Mouse (Mus musculus) lung, embryonic 15.5 days (tissue): ENCODE measurements around the gene Cdkn2aip. TPM values are rescaled to one million over a fixed set of nuclear protein-coding genes. Genes with fewer than 3 reads are reported as not detected.

ENCODE experiments used
- ATAC-seq: fragments of 200-750 bp; cut with Nextera tagmentation; 2 replicates; pipeline ENCODE4 v1.8.0; 2017; ENCODE audit warnings: moderate number of reproducible peaks, borderline replicate concordance; ENCODE audit not compliant: low FRiP score, low TSS enrichment; ENCODE audit errors: extremely low read depth
- H3K27ac ChIP-seq: fragments of 300-500 bp; sonication (generic); 2 replicates; pipeline ENCODE4 v1.5.1; 2015; ENCODE audit warnings: moderate library complexity, mild to moderate bottlenecking, inconsistent platforms
- H3K27me3 ChIP-seq: fragments of 300-500 bp; sonication (generic); 2 replicates; pipeline ENCODE4 v1.6.1; 2015; ENCODE audit warnings: inconsistent platforms
- H3K36me3 ChIP-seq: fragments of 300-500 bp; sonication (generic); 2 replicates; pipeline ENCODE4 v1.6.1; 2015; ENCODE audit warnings: inconsistent platforms
- H3K4me1 ChIP-seq: fragments of 300-500 bp; sonication (generic); 2 replicates; pipeline ENCODE4 v1.6.1; 2015; ENCODE audit warnings: inconsistent platforms
- H3K4me2 ChIP-seq: fragments of 300-500 bp; sonication (generic); 2 replicates; pipeline ENCODE4 v1.6.1; 2015; ENCODE audit warnings: inconsistent platforms, mild to moderate bottlenecking, moderate library complexity
- H3K4me3 ChIP-seq: fragments of 300-500 bp; sonication (generic); 2 replicates; pipeline ENCODE4 v1.5.1; 2015; ENCODE audit warnings: mild to moderate bottlenecking, inconsistent platforms
- H3K9ac ChIP-seq: fragments of 300-500 bp; sonication (generic); 2 replicates; pipeline ENCODE4 v1.6.1; 2015; ENCODE audit warnings: inconsistent platforms
- H3K9me3 ChIP-seq: fragments of 300-500 bp; sonication (generic); 2 replicates; pipeline ENCODE4 v1.6.1; 2016; ENCODE audit warnings: inconsistent platforms
- WGBS: fragments of 180-500 bp; shearing (Covaris S2); methylation state at CpG from one replicate; pipeline ENCODE4 v1.1.7; 2015; 5-methylcytosine and 5-hydroxymethylcytosine counted together
- polyA plus RNA-seq: library from polyadenylated mRNA; unstranded; fragments of >200 nt; fragmentation: Nextera tagmentation; extraction: Ambion mirVana; gene quantifications from 2 replicates; pipeline ENCODE4 v1.2.1, GENCODE M21; 2015

The Cdkn2aip gene
- polyA plus RNA-seq, 1 experiment from 2014 or later, result 25.0 TPM

DNA sequence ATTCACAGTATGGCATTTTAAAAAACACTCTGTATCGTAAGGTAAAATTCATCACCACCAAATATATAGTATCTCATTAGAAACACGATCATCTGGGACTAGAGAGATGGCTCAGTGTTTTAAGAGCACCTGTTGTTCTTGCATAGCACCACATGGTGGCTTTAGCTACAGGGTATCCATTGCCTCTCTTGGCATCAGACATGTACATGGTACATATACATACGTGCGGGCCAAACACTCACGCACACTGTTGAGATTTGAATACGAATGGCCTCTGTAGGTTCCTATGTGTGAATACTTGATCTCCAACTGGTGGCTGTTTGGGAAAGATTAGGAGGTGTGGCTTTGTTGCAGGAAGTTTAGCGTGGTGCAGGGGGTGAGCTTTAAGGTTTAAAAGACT lies 28.6 kb upstream of the Cdkn2aip start:
- ATAC-seq, result no peak
- Histone ChIP-seq H3K9me3 (no peaks in the 10 kb centered on the region), H3K27ac (no peak overlapping the region), H3K4me2 (no peak overlapping the region), H3K27me3 (no peaks in the 10 kb centered on the region), H3K9ac (no peak overlapping the region), H3K4me1 (no peaks in the 10 kb centered on the region), H3K36me3 (no peaks in the 10 kb centered on the region), H3K4me3 (no peak overlapping the region)
- 77% methylated on average over 7 of the region's 7 CpGs for WGBS

DNA sequence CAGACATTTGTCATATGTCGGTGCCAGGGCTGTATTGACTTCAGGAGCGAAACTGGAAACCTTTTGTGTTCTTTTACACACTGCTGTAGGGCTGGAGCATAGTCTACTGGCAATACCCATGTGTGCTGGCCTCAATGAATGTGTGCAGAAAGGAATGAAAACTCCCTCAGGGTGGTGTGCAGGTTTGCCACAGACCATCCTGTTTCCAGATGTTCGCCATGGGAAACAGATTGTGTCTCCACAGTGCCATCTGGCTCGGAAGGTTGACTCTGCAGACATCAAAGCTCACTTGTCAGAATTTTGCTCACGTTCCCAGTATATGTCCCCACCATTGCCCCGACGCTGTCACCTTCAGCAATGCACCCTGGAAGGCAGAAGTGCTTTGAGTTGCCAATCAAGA lies 23.4 kb upstream of the Cdkn2aip start:
- H3K27ac ChIP-seq, result no peak overlapping the region
- ATAC-seq, result no peak
- H3K4me2 ChIP-seq, result no peak overlapping the region
- H3K9me3 ChIP-seq, result no peaks in the 10 kb centered on the region
- H3K9ac ChIP-seq, result no peak overlapping the region
- 51% methylated on average over 7 of the region's 7 CpGs for WGBS
- H3K36me3 ChIP-seq, result no peaks in the 10 kb centered on the region
- no peak overlapping the region for H3K4me3 ChIP-seq
- H3K4me1 ChIP-seq, result no peaks in the 10 kb centered on the region
- no peaks in the 10 kb centered on the region for H3K27me3 ChIP-seq

DNA sequence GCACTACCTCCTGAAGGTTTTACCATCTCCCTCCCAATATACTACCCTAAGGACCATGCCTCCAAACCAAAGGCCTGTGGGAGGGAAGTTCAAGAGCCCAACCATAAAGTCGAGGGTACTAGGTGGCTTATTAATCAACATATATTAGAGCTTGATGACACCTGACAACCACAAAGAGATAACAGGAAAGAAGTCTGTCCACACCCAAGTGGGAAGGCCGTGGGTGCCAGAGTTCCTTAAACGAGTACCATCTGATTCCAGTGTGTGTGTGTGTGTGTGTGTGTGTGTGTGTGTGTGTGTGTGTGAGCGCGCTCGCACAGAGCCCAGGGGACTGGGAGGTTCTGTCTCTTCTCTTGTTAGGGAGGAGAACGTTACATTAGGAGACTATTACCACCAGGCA lies 15.6 kb upstream of the Cdkn2aip start:
- ATAC-seq, result no peak
- Histone ChIP-seq H3K9ac (no peak overlapping the region), H3K27ac (no peak overlapping the region), H3K4me1 (no peaks in the 10 kb centered on the region), H3K4me2 (no peak overlapping the region), H3K4me3 (no peak overlapping the region), H3K36me3 (no peaks in the 10 kb centered on the region), H3K27me3 (no peaks in the 10 kb centered on the region), H3K9me3 (no peaks in the 10 kb centered on the region)
- 67% methylated on average over 7 of the region's 7 CpGs for WGBS

DNA sequence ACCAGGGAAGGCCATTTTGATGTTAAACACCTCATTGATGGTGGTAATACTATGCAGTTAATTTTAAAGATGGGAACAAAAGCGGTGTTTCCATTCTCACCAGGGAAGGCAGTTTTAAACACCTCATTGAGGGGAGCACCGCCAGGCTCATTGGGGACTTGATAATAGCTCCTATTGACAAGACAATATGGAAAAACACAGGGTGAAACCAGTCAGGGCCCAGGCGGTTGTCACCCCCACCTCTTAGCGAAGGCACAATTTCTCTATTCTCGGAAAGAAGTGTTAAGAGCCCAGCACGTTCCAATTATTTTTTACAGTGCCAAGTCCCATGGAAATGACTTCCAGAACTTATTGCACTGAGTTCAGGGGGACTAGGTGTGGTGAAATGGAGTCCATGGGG lies 13.2 kb upstream of the Cdkn2aip start:
- no peak for ATAC-seq
- Histone ChIP-seq H3K4me3 (no peak overlapping the region), H3K4me1 (no peaks in the 10 kb centered on the region), H3K9ac (no peak overlapping the region), H3K9me3 (no peaks in the 10 kb centered on the region), H3K27me3 (no peaks in the 10 kb centered on the region), H3K4me2 (no peak overlapping the region), H3K27ac (no peak overlapping the region), H3K36me3 (no peaks in the 10 kb centered on the region)
- WGBS, result 47% methylated on average over 6 of the region's 6 CpGs

DNA sequence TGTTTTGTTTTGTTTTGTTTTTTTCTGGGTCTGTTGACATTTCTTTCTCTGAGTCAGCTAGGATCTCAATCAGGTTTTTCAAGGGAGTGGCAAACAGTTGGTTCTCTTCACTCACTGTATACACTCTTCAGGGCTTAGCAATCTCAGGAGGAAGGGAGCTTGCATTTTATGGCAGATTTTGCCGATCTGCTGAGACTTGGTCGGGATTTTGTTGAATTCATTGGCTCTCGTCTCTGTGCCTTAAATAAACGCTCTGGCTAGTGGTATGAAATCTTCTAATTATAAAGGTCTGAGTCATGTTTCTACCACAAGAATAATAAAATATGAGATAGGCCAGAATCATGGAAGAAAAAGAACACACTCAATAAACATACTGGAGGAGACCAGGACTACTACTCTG lies 7.9 kb upstream of the Cdkn2aip start:
- Histone ChIP-seq H3K4me1 (peaks cover 8% of the 10 kb centered on the region; the same call in 1 of the 2 replicates), H3K9ac (no peak overlapping the region), H3K4me3 (no peak overlapping the region), H3K36me3 (no peaks in the 10 kb centered on the region), H3K27me3 (no peaks in the 10 kb centered on the region), H3K4me2 (no peak overlapping the region), H3K9me3 (no peaks in the 10 kb centered on the region), H3K27ac (no peak overlapping the region)
- WGBS, result 47% methylated on average over 4 of the region's 4 CpGs
- no peak for ATAC-seq

DNA sequence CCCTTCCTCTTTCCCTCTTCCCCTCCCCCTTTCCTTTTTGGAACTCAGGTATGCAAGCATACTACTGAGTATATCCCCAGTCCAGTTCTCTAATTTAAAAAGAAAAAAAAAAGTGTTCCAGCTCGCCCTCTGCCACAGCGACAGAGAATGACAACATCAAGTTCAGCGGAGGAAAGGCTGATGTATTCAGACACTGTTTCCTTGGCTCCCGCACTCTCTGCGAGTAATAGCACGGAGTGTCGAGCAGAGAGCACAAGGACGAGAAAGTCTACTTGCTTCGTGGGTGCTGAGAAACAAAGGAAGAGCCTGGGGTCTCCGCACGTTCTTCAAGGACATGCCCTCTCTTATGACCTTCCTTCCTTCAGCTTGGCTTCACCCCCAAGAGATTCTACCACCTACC lies 4.9 kb upstream of the Cdkn2aip start:
- peaks cover 11% of the 10 kb centered on the region; the same call in 1 of the 2 replicates for H3K4me1 ChIP-seq
- H3K27ac ChIP-seq, result no peak overlapping the region
- no peaks in the 10 kb centered on the region for H3K9me3 ChIP-seq
- no peak overlapping the region for H3K9ac ChIP-seq
- no peaks in the 10 kb centered on the region for H3K36me3 ChIP-seq
- no peaks in the 10 kb centered on the region for H3K27me3 ChIP-seq
- H3K4me3 ChIP-seq, result 0 out of 2 replicates have a peak overlapping the region, but pooled peaks have one; percentile 3
- WGBS, result 11% methylated on average over 11 of the region's 11 CpGs
- no peak for ATAC-seq
- H3K4me2 ChIP-seq, result peak overlapping the region; percentile 42

DNA sequence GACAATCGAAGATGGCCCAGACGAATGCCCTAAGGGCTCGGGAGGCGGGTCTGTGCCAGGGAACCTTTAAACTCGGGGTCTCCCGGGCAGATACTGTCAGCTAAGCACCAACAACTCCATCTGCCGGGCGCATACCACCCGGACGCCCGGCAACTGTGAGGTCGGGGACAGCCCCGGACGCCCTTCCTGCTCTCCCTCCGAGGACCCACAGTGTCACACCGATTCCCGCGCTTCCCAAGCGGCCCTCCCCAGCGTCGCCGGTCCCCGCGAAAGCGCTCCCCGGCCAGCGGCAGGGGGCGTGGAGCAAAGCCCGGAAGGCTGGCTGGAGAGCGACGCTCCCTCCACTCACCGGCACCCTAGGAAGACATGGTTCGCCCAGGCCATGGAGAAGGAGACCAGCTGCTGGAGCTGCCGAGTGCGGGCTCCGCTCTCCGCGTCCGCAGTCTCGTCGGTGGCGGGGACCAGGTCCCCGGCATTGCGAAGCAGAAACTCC lies 515 bp downstream of the Cdkn2aip start:
- Histone ChIP-seq H3K9ac (peak overlapping the region; percentile 82), H3K27ac (peak overlapping the region; percentile 96), H3K9me3 (no peaks in the 10 kb centered on the region), H3K27me3 (no peaks in the 10 kb centered on the region), H3K4me2 (peak overlapping the region; percentile 73), H3K4me1 (peaks cover 9% of the 10 kb centered on the region; the same call in 1 of the 2 replicates), H3K4me3 (peak overlapping the region; percentile 86), H3K36me3 (peaks cover 22% of the 10 kb centered on the region)
- WGBS, result 0% methylated on average over 44 of the region's 44 CpGs
- ATAC-seq, result peak; percentile 25

DNA sequence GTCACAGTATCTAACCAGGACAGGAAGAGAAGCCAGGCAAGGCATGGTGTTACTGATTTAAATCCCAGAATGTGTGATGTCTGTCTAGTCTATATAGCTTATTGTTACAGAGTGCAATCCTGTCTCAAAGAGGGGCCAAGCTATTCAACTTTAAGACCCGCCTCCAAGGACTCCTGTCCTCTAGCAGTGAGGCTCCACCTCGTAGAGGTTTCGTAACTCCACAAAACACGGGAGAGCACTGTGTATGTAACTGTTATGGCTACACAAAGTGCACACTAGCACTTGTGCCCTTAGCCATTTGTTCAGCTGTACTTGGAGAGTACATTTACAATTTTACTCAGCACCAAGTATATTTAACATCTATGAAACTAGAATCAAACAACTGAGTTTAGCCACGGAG lies 5.6 kb downstream of the Cdkn2aip start:
- ATAC-seq, result no peak
- peaks cover 43% of the 10 kb centered on the region for H3K36me3 ChIP-seq
- WGBS, result 78% methylated on average over 5 of the region's 5 CpGs

DNA sequence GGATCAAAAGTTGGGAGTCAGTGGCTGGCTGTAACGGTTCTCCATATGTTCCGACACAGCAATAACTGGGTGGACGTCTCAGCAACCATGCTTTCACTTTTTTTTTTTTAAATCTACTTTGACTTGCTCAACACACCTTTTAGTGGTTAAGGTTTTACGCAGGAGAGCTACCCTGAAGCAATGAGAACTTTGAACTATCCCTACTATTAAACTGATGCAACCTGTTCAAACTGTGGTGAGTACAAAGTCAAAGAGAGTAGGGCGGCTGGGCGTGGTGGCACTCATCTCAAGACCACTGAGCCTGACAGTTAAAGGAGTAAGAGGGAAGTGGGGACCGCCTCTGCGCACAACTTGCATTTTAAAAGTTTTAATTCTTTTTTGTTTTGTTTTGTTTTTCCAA lies 7.0 kb downstream of the Cdkn2aip start:
- WGBS, result 93% methylated on average over 8 of the region's 8 CpGs
- no peaks in the 10 kb centered on the region for H3K27me3 ChIP-seq

More for the DNA sequence above, 5.6 kb downstream of the Cdkn2aip start:
- Histone ChIP-seq H3K27me3 (no peaks in the 10 kb centered on the region), H3K27ac (no peak overlapping the region), H3K4me2 (no peak overlapping the region), H3K9ac (no peak overlapping the region), H3K4me3 (no peak overlapping the region), H3K4me1 (peaks cover 5% of the 10 kb centered on the region; the same call in 1 of the 2 replicates), H3K9me3 (no peaks in the 10 kb centered on the region)

DNA sequence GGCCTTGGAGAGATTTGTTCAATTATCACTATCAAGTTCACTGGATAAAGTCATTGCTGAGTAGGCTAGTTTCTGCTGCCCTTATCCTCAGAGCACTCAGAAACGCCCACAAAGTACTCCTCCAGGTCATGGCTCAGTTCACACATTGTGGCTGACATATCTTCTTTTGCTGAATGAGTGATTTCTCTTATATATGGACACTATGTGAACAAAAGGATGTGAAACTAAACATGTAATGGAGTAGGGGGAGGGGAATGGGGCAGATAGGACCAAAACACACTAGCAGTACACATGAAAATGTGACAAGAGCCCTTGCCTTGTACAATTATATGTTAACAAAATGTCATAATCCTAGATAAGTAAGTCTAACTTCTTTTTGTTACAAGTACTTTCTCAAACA lies 11.4 kb downstream of the Cdkn2aip start:
- Histone ChIP-seq H3K4me2 (no peak overlapping the region), H3K27me3 (no peaks in the 10 kb centered on the region), H3K4me1 (no peaks in the 10 kb centered on the region), H3K9me3 (no peaks in the 10 kb centered on the region), H3K36me3 (peaks cover 14% of the 10 kb centered on the region), H3K27ac (no peak overlapping the region), H3K9ac (no peak overlapping the region), H3K4me3 (no peak overlapping the region)
- WGBS, result 38% methylated on average over 1 of the region's 1 CpGs
- no peak for ATAC-seq

More for the DNA sequence above, 7.0 kb downstream of the Cdkn2aip start:
- Histone ChIP-seq H3K9ac (no peak overlapping the region), H3K4me3 (no peak overlapping the region), H3K4me2 (no peak overlapping the region), H3K27ac (no peak overlapping the region), H3K36me3 (peaks cover 40% of the 10 kb centered on the region), H3K4me1 (no peaks in the 10 kb centered on the region), H3K9me3 (no peaks in the 10 kb centered on the region)
- no peak for ATAC-seq

DNA sequence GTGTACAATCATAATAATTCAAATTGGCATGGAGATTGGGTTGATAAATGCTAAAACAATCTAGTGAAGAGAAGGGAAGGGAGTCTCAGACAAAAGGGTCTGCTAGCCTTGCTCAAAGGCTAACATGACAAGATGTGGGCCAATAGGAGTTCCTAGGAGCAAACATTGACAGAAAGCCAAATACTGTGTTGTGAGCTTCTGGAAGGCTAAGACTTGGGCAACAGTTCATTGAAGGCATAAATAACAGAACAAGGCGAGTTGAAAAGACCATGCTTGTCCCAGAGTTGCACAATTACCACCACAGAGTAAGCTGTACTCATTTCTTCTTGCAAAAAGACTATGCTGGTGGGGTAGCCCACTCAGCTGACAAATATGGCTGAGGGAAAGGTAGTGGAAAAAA lies 16.0 kb downstream of the Cdkn2aip start:
- H3K9me3 ChIP-seq, result no peaks in the 10 kb centered on the region
- no peak overlapping the region for H3K4me2 ChIP-seq
- H3K9ac ChIP-seq, result no peak overlapping the region
- no peaks in the 10 kb centered on the region for H3K4me1 ChIP-seq
- H3K4me3 ChIP-seq, result no peak overlapping the region
- 57% methylated on average over 1 of the region's 1 CpGs for WGBS
- no peak for ATAC-seq
- no peaks in the 10 kb centered on the region for H3K27me3 ChIP-seq
- no peaks in the 10 kb centered on the region for H3K36me3 ChIP-seq
- H3K27ac ChIP-seq, result no peak overlapping the region

DNA sequence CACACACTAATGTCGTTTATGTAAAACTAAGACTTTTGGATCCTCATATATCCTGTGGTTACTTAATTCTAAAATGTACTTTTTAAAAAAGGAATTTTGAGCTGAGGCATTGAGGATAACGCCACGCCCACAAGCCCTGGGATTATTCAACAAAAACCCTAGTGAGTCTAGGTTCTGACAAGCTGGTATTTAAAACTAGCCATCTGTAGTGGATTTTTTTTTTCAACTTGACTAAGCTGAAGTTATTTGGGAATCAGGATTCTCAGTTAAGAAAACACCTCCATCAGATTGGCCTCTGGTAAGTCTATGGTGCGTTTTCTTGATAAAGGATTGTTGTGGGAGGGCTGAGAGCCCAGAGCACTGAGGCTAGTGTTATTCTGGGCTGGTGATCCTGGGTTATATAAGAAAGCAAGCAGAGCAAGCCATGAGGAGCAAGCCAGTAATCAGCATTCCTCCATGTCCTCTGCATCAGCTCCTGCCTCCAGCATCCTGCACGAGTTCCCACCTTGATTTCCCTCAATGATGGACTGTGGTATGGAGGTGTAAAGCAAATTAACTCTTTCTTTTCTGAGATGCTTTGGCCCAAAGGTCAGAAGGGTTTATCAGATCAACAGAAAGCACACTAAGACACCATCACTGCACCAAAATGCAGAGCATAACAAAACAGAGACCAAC lies 18.2 kb downstream of the Cdkn2aip start:
- no peaks in the 10 kb centered on the region for H3K9me3 ChIP-seq
- no peaks in the 10 kb centered on the region for H3K4me1 ChIP-seq
- H3K27me3 ChIP-seq, result no peaks in the 10 kb centered on the region
- WGBS, result 75% methylated on average over 5 of the region's 5 CpGs
- H3K36me3 ChIP-seq, result no peaks in the 10 kb centered on the region
- no peak overlapping the region for H3K4me3 ChIP-seq
- no peak for ATAC-seq
- H3K27ac ChIP-seq, result no peak overlapping the region
- no peak overlapping the region for H3K9ac ChIP-seq
- H3K4me2 ChIP-seq, result no peak overlapping the region
